Mouse (Mus musculus): Measurements from ENCODE around the gene Gm5089.

DNA sequence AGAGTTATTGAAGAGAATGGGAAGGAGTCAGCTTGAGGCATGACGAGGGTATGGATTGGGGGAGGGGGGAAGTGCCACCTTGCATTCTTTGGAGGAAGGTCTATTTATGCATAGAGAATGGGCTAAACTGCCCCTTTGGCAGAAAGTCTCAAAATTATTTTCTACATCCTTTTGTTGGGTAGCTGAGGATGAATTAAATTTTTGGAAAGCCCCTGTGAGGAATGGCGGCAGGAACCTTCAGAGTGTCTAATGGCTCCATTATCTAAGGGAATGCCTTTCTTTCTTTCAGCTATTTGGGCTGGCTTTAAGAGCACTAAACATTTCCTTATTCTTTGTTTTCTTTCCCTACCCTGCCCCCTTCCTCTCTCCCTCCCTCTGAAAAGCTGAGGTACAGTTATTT, 29.4 kb upstream of the Gm5089 start:
- TF ChIP-seq CTCF (conservative IDR thresholded peaks at IDR 0.05; ENCODE audit: insufficient read depth, insufficient read length, low read depth, low read length) (no peak), POLR2A (IDR thresholded peaks at IDR 0.05; ENCODE audit: low read depth, low read length) (no peak)

Measured in kidney, adult 2 months (tissue).